Mouse (Mus musculus) MEL (cell line): ENCODE results near the gene Klf11.

Experiments used
- ETS1 ChIP-seq: IDR thresholded peaks from 2 replicates; pipeline ENCODE4 v1.6.1; 2012; ENCODE audit warnings: low read depth, mild to moderate bottlenecking, inconsistent platforms, low read length, improper control_type of control experiment, moderate library complexity
- MAFK ChIP-seq: IDR thresholded peaks from 2 replicates; pipeline ENCODE4 v1.6.1; 2011; ENCODE audit warnings: low read depth, mild to moderate bottlenecking, low read length, improper control_type of control experiment, borderline replicate concordance
- TAL1 ChIP-seq: IDR thresholded peaks from 2 replicates; pipeline ENCODE4 v1.6.1; 2012; ENCODE audit warnings: mild to moderate bottlenecking, inconsistent platforms, low read length, moderate library complexity, mixed read lengths

DNA sequence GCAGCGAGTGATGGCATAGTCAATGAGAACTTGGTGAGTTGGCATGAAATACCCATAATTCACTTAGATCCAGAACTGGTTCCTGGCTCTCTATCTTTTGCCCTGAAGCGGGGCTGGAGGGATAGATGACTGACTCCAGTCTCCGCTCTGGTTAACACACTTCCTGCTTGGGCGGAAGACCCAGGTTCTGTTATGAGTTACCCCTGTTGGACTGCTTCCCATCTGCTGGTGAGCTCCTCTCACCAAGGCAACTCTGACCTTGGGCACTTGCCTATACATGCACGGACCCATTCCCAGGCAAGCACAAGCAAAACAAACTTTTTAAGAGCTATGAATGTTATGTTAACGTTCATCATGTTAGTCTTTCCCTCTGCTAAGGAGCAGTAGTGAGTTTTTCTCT lies 58.3 kb downstream of the Klf11 start:
- TF ChIP-seq ETS1, result no peak
- TF ChIP-seq TAL1, result no peak
- TF ChIP-seq MAFK, result no peak
